Mouse (Mus musculus): ENCODE results near the gene Car2. TPM values are rescaled to one million over a fixed set of nuclear protein-coding genes. Genes with fewer than 3 reads are reported as not detected.
A peak's percentile ranks its signal among the peaks of the same experiment; 100 is the strongest.

Car2 gene
- polyA plus RNA-seq (2015; fragmentation: Nextera tagmentation; extraction: Ambion mirVana) = 89.2 and 102 TPM in 2 replicates

- under 1% methylated on average over 89 of the region's 95 CpGs for WGBS
- H3K27ac ChIP-seq (ENCODE audit: low read length) = peak within 1 kb of the TSS; percentile 66
Observed at GRCm38 (mm10) chr3:14886102-14887098, at the start of gene Car2. TSS of gene Car2 (plus strand) at chr3:14886273.

GRCm38 (mm10) chr3:14838936-14839335 is 47.1 kb upstream of the Car2 start:
- 100% methylated on average over 1 of the region's 1 CpGs for WGBS
- Histone ChIP-seq H3K4me2 (replicated peaks; ENCODE audit: low read depth, low read length) (no peak overlapping the region), H3K27me3 (ENCODE audit: insufficient read depth, low read length) (no peaks in the 10 kb centered on the region), H3K27ac (ENCODE audit: low read length) (no peak overlapping the region), H3K4me3 (ENCODE audit: low read length) (no peak overlapping the region), H3K4me1 (ENCODE audit: insufficient read depth, low read length) (no peaks in the 10 kb centered on the region), H3K9me3 (ENCODE audit: low read length) (no peaks in the 10 kb centered on the region), H3K9ac (replicated peaks; ENCODE audit: low read length) (no peak overlapping the region), H3K36me3 (ENCODE audit: insufficient read depth, low read length) (no peaks in the 10 kb centered on the region)
- ATAC-seq (ENCODE audit: low FRiP score, low TSS enrichment) = no peak

More at GRCm38 (mm10) chr3:14886102-14887098, at the start of gene Car2:
- H3K4me3 ChIP-seq (ENCODE audit: low read length) = peak within 1 kb of the TSS; percentile 82
- H3K36me3 ChIP-seq (ENCODE audit: insufficient read depth, low read length) = no peaks in the 10 kb centered on the region
- peak within 1 kb of the TSS; percentile 87 for H3K4me2 ChIP-seq (replicated peaks; ENCODE audit: low read depth, low read length)
- H3K4me1 ChIP-seq (ENCODE audit: insufficient read depth, low read length) = peaks cover 14% of the 10 kb centered on the region
- H3K27me3 ChIP-seq (ENCODE audit: insufficient read depth, low read length) = no peaks in the 10 kb centered on the region; the same call in 1 of the 2 replicates
- H3K9me3 ChIP-seq (ENCODE audit: low read length) = no peaks in the 10 kb centered on the region
- H3K9ac ChIP-seq (replicated peaks; ENCODE audit: low read length) = peak within 1 kb of the TSS; percentile 85
- peak; percentile 92 for ATAC-seq (ENCODE audit: low FRiP score, low TSS enrichment)

GRCm38 (mm10) chr3:14839466-14840118 is 46.5 kb upstream of the Car2 start:
- Histone ChIP-seq H3K36me3 (ENCODE audit: insufficient read depth, low read length) (no peaks in the 10 kb centered on the region), H3K4me1 (ENCODE audit: insufficient read depth, low read length) (no peaks in the 10 kb centered on the region), H3K4me2 (replicated peaks; ENCODE audit: low read depth, low read length) (no peak overlapping the region), H3K9ac (replicated peaks; ENCODE audit: low read length) (no peak overlapping the region), H3K9me3 (ENCODE audit: low read length) (no peaks in the 10 kb centered on the region), H3K27ac (ENCODE audit: low read length) (no peak overlapping the region), H3K4me3 (ENCODE audit: low read length) (no peak overlapping the region), H3K27me3 (ENCODE audit: insufficient read depth, low read length) (no peaks in the 10 kb centered on the region)
- no peak for ATAC-seq (ENCODE audit: low FRiP score, low TSS enrichment)
- 75% methylated on average over 3 of the region's 3 CpGs for WGBS

GRCm38 (mm10) chr3:14848587-14849254 is 37.4 kb upstream of the Car2 start:
- no peak overlapping the region for H3K4me3 ChIP-seq (ENCODE audit: low read length)
- H3K27me3 ChIP-seq (ENCODE audit: insufficient read depth, low read length) = no peaks in the 10 kb centered on the region
- no peak overlapping the region for H3K27ac ChIP-seq (ENCODE audit: low read length)
- no peaks in the 10 kb centered on the region for H3K4me1 ChIP-seq (ENCODE audit: insufficient read depth, low read length)
- H3K36me3 ChIP-seq (ENCODE audit: insufficient read depth, low read length) = no peaks in the 10 kb centered on the region
- no peaks in the 10 kb centered on the region for H3K9me3 ChIP-seq (ENCODE audit: low read length)
- 84% methylated on average over 2 of the region's 2 CpGs for WGBS
- no peak overlapping the region for H3K9ac ChIP-seq (replicated peaks; ENCODE audit: low read length)
- no peak for ATAC-seq (ENCODE audit: low FRiP score, low TSS enrichment)
- no peak overlapping the region for H3K4me2 ChIP-seq (replicated peaks; ENCODE audit: low read depth, low read length)

GRCm38 (mm10) chr3:14853966-14854365 is 32.1 kb upstream of the Car2 start:
- H3K4me3 ChIP-seq (ENCODE audit: low read length) = no peak overlapping the region
- WGBS = 57% methylated on average over 5 of the region's 5 CpGs

GRCm38 (mm10) chr3:14854446-14854845 is 31.6 kb upstream of the Car2 start:
- no peak overlapping the region for H3K27ac ChIP-seq (ENCODE audit: low read length)
- H3K9me3 ChIP-seq (ENCODE audit: low read length) = no peaks in the 10 kb centered on the region
- 33% methylated on average over 1 of the region's 1 CpGs for WGBS
- no peaks in the 10 kb centered on the region for H3K36me3 ChIP-seq (ENCODE audit: insufficient read depth, low read length)
- H3K4me2 ChIP-seq (replicated peaks; ENCODE audit: low read depth, low read length) = no peak overlapping the region
- H3K4me3 ChIP-seq (ENCODE audit: low read length) = no peak overlapping the region
- no peak for ATAC-seq (ENCODE audit: low FRiP score, low TSS enrichment)
- H3K9ac ChIP-seq (replicated peaks; ENCODE audit: low read length) = no peak overlapping the region
- H3K27me3 ChIP-seq (ENCODE audit: insufficient read depth, low read length) = no peaks in the 10 kb centered on the region
- H3K4me1 ChIP-seq (ENCODE audit: insufficient read depth, low read length) = no peaks in the 10 kb centered on the region

More at GRCm38 (mm10) chr3:14853966-14854365, 32.1 kb upstream of the Car2 start:
- no peaks in the 10 kb centered on the region for H3K36me3 ChIP-seq (ENCODE audit: insufficient read depth, low read length)
- no peak overlapping the region for H3K9ac ChIP-seq (replicated peaks; ENCODE audit: low read length)
- H3K27me3 ChIP-seq (ENCODE audit: insufficient read depth, low read length) = no peaks in the 10 kb centered on the region
- H3K4me1 ChIP-seq (ENCODE audit: insufficient read depth, low read length) = no peaks in the 10 kb centered on the region
- no peaks in the 10 kb centered on the region for H3K9me3 ChIP-seq (ENCODE audit: low read length)
- ATAC-seq (ENCODE audit: low FRiP score, low TSS enrichment) = no peak
- H3K27ac ChIP-seq (ENCODE audit: low read length) = no peak overlapping the region
- H3K4me2 ChIP-seq (replicated peaks; ENCODE audit: low read depth, low read length) = no peak overlapping the region

- Histone ChIP-seq H3K4me3 (ENCODE audit: low read length) (no peak overlapping the region), H3K9ac (replicated peaks; ENCODE audit: low read length) (no peak overlapping the region), H3K4me2 (replicated peaks; ENCODE audit: low read depth, low read length) (no peak overlapping the region), H3K27me3 (ENCODE audit: insufficient read depth, low read length) (no peaks in the 10 kb centered on the region), H3K27ac (ENCODE audit: low read length) (no peak overlapping the region), H3K36me3 (ENCODE audit: insufficient read depth, low read length) (no peaks in the 10 kb centered on the region), H3K9me3 (ENCODE audit: low read length) (no peaks in the 10 kb centered on the region), H3K4me1 (ENCODE audit: insufficient read depth, low read length) (peaks cover under 1% of the 10 kb centered on the region; the same call in 1 of the 2 replicates)
- no peak for ATAC-seq (ENCODE audit: low FRiP score, low TSS enrichment)
- 79% methylated on average over 3 of the region's 3 CpGs for WGBS
Observed at GRCm38 (mm10) chr3:14857874-14858273, 28.2 kb upstream of the Car2 start.

- H3K36me3 ChIP-seq (ENCODE audit: insufficient read depth, low read length) = no peaks in the 10 kb centered on the region
- H3K27ac ChIP-seq (ENCODE audit: low read length) = no peak overlapping the region
- ATAC-seq (ENCODE audit: low FRiP score, low TSS enrichment) = no peak
- H3K4me1 ChIP-seq (ENCODE audit: insufficient read depth, low read length) = peaks cover 8% of the 10 kb centered on the region; the same call in 1 of the 2 replicates
- H3K9me3 ChIP-seq (ENCODE audit: low read length) = no peaks in the 10 kb centered on the region
- H3K4me3 ChIP-seq (ENCODE audit: low read length) = no peak overlapping the region
- H3K27me3 ChIP-seq (ENCODE audit: insufficient read depth, low read length) = no peaks in the 10 kb centered on the region
- H3K4me2 ChIP-seq (replicated peaks; ENCODE audit: low read depth, low read length) = no peak overlapping the region
- 75% methylated on average over 3 of the region's 3 CpGs for WGBS
- no peak overlapping the region for H3K9ac ChIP-seq (replicated peaks; ENCODE audit: low read length)
Observed at GRCm38 (mm10) chr3:14860291-14860690, 25.8 kb upstream of the Car2 start.

- no peaks in the 10 kb centered on the region for H3K36me3 ChIP-seq (ENCODE audit: insufficient read depth, low read length)
- no peak overlapping the region for H3K9ac ChIP-seq (replicated peaks; ENCODE audit: low read length)
- no peaks in the 10 kb centered on the region for H3K27me3 ChIP-seq (ENCODE audit: insufficient read depth, low read length)
- no peak for ATAC-seq (ENCODE audit: low FRiP score, low TSS enrichment)
- H3K4me1 ChIP-seq (ENCODE audit: insufficient read depth, low read length) = peaks cover 8% of the 10 kb centered on the region; the same call in 1 of the 2 replicates
- no peak overlapping the region for H3K27ac ChIP-seq (ENCODE audit: low read length)
- WGBS = 91% methylated on average over 1 of the region's 1 CpGs
- no peak overlapping the region for H3K4me2 ChIP-seq (replicated peaks; ENCODE audit: low read depth, low read length)
- no peak overlapping the region for H3K4me3 ChIP-seq (ENCODE audit: low read length)
- no peaks in the 10 kb centered on the region for H3K9me3 ChIP-seq (ENCODE audit: low read length)
Observed at GRCm38 (mm10) chr3:14861165-14861564, 24.9 kb upstream of the Car2 start.
